Mouse (Mus musculus) forebrain, embryonic 10.5 days (tissue): ENCODE data around the gene Herpud1. TPM values are rescaled to one million over a fixed set of nuclear protein-coding genes. Genes with fewer than 3 reads are reported as not detected.
A peak's percentile ranks its signal among the peaks of the same experiment; 100 is the strongest.
"Not testable (repeated sequence)": the region's sequence is repeated elsewhere in the genome, so short reads cannot be mapped to it uniquely, and the experiment has no call there.

Experiments used
- DNase-seq: peaks from one replicate; pipeline ENCODE4 v3.0.0-alpha.2; 2017; ENCODE audit warnings: low spot score; ENCODE audit errors: extremely low spot score
- H3K27ac ChIP-seq: fragments of 300-500 bp; sonication (generic); 2 replicates; pipeline ENCODE4 v1.5.1; 2016; ENCODE audit warnings: mild to moderate bottlenecking
- H3K27me3 ChIP-seq: fragments of 300-500 bp; sonication (generic); 2 replicates; pipeline ENCODE4 v1.6.1; 2016; ENCODE audit warnings: mild to moderate bottlenecking; ENCODE audit not compliant: poor library complexity, severe bottlenecking
- H3K36me3 ChIP-seq: fragments of 300-500 bp; sonication (generic); replicated peaks from 2 replicates; pipeline ENCODE4 v1.6.1; 2016; ENCODE audit warnings: mild to moderate bottlenecking, moderate library complexity
- H3K4me1 ChIP-seq: fragments of 300-500 bp; sonication (generic); 2 replicates; pipeline ENCODE4 v1.6.1; 2016
- H3K4me3 ChIP-seq: fragments of 300-500 bp; sonication (generic); 2 replicates; pipeline ENCODE4 v1.5.1; 2016; ENCODE audit warnings: mild to moderate bottlenecking, moderate library complexity
- H3K9me3 ChIP-seq: fragments of 300-500 bp; sonication (generic); 2 replicates; pipeline ENCODE4 v1.6.1; 2016; ENCODE audit warnings: mild to moderate bottlenecking, moderate library complexity
- WGBS: fragments of 180-500 bp; shearing (Covaris S2); methylation state at CpG from one replicate; pipeline ENCODE4 v1.1.7; 2016; 5-methylcytosine and 5-hydroxymethylcytosine counted together
- polyA plus RNA-seq: library from polyadenylated mRNA; unstranded; fragments of >200 nt; fragmentation: Nextera tagmentation; extraction: Ambion mirVana; gene quantifications from 2 replicates; pipeline ENCODE4 v1.2.1, GENCODE M21; 2016

Herpud1 gene
- polyA plus RNA-seq, 1 experiment from 2014 or later = 44.9 TPM

DNA sequence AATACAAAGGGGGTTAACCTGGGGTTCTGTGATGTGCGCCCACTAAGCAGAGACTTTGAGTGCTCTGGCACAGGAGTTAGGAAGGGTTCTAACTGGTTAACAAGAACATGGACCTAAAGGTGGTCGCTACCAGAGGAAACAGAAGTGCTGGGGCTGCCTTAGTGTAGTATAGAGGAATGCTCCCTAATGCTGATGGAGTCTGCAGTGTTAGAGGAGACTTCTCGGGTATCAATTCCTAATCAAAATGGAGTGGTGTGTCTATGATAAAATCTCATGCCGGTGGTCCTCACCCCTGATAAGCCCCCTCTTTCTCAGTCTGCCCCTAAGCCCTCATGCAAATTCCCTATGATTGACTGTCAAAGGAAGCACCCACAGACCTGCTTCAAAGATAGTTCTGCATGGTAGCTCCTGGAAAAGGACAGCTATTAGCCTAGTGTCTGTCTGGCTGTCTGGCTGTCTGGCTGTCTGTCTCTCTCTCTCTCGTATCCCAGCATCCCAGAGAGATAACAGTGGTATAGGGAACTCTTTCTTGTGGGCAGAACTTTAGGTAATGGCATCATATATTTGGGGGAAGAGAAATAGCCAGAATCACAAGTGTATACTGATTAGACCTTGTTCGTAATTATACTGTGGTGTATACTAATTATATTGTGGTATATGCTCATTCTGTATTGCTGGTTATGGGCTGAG lies 9.8 kb downstream of the Herpud1 start:
- WGBS = 87% methylated on average over 6 of the region's 6 CpGs
- Histone ChIP-seq H3K36me3 (peaks cover 59% of the 10 kb centered on the region), H3K4me1 (no peaks in the 10 kb centered on the region), H3K4me3 (no peak overlapping the region), H3K27ac (no peak overlapping the region), H3K27me3 (no peaks in the 10 kb centered on the region), H3K9me3 (no peaks in the 10 kb centered on the region)
- no peak for DNase-seq

DNA sequence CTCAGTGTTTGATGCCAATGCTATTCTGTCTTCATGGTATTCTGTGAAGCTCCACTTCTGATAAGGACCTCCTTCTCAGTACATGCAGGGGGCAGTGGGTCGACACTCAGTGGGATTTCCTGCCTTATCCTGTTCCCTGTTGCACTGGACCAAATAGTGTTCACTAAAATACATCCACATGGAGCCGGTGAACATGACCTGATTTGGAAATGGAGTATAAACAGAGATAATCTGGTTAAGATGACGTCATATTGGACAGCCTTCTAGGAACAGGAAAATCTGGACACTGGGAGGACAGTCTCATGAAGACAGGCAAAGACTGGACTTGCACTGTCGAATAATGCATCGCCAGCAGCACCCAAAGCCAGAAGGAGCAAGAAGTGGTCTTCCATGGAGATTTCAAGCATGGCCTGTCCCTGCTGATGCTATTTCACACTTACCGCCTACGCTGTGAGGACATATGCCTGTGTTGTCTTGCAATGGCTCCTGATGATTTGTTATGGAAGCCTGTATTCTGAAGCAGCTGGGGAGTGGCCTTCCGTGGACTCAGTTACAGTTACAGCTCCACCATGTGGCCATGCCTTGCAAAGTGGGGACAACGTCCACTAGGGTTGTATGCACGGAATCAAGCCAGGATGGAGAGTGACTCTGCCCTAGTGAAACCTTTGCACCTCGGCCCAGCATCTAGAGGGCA lies 10.9 kb downstream of the Herpud1 start:
- Histone ChIP-seq H3K4me3 (no peak overlapping the region), H3K27me3 (no peaks in the 10 kb centered on the region), H3K36me3 (peaks cover 47% of the 10 kb centered on the region), H3K9me3 (no peaks in the 10 kb centered on the region), H3K4me1 (no peaks in the 10 kb centered on the region), H3K27ac (no peak overlapping the region)
- peak; percentile 23 for DNase-seq
- 71% methylated on average over 11 of the region's 11 CpGs for WGBS

DNA sequence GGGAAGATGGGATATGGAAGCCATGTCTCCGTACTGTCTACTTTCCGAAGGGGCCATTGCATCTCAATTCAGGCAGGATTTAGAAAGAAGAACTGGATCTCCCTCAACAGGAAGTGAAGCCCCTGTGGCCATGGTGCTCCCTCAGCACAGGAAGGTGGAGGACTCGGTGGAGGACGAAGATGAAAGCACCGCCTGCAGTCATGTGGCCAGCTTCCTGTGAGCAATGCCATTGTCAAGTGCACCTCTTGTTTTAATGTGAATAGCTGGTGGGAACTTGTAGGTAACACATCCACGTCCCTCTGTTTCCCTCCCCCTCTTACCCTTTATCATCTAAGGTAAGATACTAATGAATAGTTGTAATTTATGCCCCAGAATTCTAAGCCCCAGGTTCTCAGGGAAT lies 12.3 kb downstream of the Herpud1 start:
- H3K36me3 ChIP-seq = peaks cover 33% of the 10 kb centered on the region
- no peaks in the 10 kb centered on the region for H3K27me3 ChIP-seq
- no peak for DNase-seq
- WGBS = 88% methylated on average over 6 of the region's 6 CpGs
- no peaks in the 10 kb centered on the region for H3K9me3 ChIP-seq
- H3K4me3 ChIP-seq = no peak overlapping the region
- H3K27ac ChIP-seq = no peak overlapping the region
- H3K4me1 ChIP-seq = no peaks in the 10 kb centered on the region

DNA sequence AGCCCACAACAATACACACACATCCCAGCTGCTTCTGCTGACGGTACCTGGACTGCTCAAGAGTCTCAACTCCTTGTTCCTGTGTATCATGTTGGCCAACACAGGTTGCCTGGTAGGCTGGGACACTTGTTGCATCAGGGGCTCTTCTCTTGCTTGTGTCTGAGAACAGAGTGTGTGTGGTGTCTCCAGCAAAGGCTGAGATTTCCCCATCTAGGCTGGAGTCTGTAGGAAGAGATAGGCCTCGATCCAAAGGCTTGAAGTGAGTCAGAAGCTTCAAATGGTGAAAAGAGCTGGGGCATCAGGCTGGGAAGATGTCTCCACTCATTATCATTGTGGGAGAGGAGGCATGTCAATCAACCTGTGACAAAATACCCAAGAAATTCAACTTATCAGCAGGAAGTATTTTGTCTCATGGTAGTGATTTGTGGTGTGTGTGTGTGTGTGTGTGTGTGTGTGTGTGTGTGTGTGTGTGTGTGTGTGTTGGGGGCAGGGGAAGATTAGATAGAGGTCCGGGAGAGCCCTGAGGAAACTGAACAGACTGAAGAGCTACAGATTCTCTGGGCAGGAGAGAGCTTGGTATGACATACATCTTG lies 13.2 kb downstream of the Herpud1 start:
- Histone ChIP-seq H3K4me1 (no peaks in the 10 kb centered on the region), H3K27me3 (no peaks in the 10 kb centered on the region), H3K4me3 (no peak overlapping the region), H3K27ac (no peak overlapping the region), H3K36me3 (peaks cover 24% of the 10 kb centered on the region), H3K9me3 (no peaks in the 10 kb centered on the region)
- no peak for DNase-seq
- WGBS = 82% methylated on average over 3 of the region's 3 CpGs

DNA sequence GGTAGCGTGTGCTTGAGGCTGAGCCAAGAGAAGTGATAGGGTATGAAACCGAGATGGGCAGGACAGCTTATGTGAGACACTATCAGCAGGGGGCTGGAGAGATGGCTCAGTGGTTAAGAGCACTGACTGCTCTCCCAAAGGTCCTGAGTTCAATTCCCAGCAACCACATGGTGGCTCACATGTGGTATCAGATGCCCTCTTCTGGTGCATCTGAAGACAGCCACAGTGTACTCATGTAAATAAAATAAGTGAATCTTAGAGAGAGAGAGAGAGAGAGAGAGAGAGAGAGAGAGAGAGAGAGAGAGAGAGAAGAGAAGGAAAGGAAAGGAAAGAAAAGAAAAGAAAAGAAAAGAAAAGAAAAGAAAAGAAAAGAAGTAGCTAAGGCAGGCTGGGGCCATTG lies 13.7 kb downstream of the Herpud1 start:
- DNase-seq = not testable (repeated sequence)

DNA sequence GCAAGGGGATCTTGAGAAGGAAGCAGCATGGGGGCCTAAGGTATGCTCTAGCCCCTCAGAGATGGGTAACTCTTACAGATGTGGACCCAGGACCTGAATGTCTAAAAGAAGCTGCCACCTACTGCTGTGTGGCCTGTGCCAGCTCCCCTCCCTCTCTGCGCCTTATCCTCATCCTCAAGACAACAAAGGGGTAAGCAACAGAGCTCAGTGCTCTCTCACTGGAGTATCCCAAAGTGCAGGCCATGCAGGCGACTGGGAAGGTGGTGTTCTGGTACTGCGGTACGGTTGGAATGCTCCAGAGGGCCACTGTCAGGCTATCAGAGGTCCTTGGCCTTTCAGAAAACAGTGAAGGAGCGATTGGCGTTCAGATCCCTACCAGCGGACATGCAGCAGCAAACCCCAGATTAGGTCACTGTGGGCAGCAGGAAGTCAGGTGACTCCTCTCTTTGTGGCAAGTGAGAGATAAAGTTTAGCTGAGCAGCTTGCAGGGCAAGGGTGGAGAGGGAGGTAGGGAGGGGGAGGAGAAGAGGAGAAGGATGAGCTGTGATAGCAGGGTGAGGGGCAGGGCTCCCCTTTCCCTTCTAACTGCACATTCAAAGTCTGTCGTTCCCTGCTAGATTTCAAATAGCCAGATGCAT lies 22.3 kb downstream of the Herpud1 start:
- Histone ChIP-seq H3K36me3 (no peaks in the 10 kb centered on the region), H3K4me3 (no peak overlapping the region), H3K27me3 (no peaks in the 10 kb centered on the region), H3K4me1 (no peaks in the 10 kb centered on the region), H3K9me3 (no peaks in the 10 kb centered on the region), H3K27ac (no peak overlapping the region)
- WGBS = 60% methylated on average over 8 of the region's 8 CpGs
- no peak for DNase-seq

More for the DNA sequence above, 13.7 kb downstream of the Herpud1 start:
- not testable (repeated sequence) for H3K4me1 ChIP-seq, H3K27ac ChIP-seq, H3K9me3 ChIP-seq, H3K27me3 ChIP-seq, H3K4me3 ChIP-seq
- H3K36me3 ChIP-seq = peaks cover 19% of the 10 kb centered on the region
- 79% methylated on average over 2 of the region's 2 CpGs for WGBS

DNA sequence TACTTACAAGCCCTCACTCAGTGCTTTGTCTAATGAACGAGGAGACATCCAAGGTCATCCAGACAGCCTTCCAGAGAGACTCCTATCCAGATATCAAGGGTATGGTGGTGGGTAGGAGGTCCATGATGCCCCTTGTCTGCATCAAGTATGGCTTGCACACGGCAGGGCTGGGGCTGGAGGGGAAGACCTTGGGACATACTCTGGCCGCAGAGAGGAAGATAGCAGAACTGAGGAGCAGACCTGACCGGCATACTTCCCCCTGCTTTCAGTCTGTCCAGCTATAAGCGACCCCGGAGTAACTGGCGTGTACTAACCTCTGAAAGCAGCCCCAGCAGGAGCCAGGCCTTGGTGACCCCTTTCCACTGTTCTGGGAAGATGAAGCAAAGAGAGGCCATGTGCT lies 23.3 kb downstream of the Herpud1 start:
- H3K36me3 ChIP-seq = no peaks in the 10 kb centered on the region
- no peak for DNase-seq
- 92% methylated on average over 7 of the region's 7 CpGs for WGBS
- no peaks in the 10 kb centered on the region for H3K4me1 ChIP-seq
- no peak overlapping the region for H3K4me3 ChIP-seq
- no peaks in the 10 kb centered on the region for H3K9me3 ChIP-seq
- H3K27me3 ChIP-seq = no peaks in the 10 kb centered on the region
- no peak overlapping the region for H3K27ac ChIP-seq

DNA sequence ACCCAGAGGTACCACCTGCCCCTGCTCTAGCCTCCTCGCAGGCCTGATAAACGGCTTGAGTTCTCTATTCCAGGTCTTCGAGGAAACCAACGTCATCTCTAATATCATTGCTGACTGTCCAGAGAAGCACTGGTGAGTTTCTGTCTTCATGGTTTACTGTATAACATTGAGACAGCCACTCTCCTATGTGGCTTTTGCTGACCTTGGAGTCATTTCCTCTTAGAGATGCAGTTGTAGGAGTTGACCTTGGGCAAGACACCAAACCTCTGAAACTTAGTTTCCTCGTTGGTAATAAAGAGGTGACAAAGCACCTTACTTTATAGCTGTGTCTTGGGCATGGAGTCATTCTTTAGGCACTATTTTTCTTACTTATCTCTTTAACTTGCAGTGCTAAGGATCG lies 26.3 kb downstream of the Herpud1 start:
- 92% methylated on average over 6 of the region's 6 CpGs for WGBS
- DNase-seq = no peak
- H3K4me3 ChIP-seq = no peak overlapping the region
- H3K9me3 ChIP-seq = no peaks in the 10 kb centered on the region
- H3K27me3 ChIP-seq = no peaks in the 10 kb centered on the region
- no peaks in the 10 kb centered on the region for H3K4me1 ChIP-seq
- H3K36me3 ChIP-seq = no peaks in the 10 kb centered on the region
- no peak overlapping the region for H3K27ac ChIP-seq

DNA sequence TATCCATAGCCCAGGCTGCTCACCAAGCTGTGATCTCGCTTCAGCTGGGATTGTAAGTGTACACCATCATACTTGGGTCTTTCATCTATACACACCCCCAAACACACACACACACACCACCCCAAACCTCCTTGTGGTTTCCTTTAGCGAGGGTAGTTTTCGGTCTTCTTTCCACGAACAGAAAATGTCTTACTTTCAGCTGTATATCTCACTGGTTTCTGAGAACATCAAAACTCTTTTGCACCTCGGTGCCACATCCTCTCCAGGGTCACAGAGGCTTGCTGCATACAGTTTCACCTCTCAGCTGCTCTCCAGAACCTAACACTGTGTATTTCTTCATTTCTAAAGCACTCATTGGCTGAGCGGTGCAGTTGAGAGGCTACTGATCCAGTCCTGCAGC lies 27.3 kb downstream of the Herpud1 start:
- H3K4me1 ChIP-seq = no peaks in the 10 kb centered on the region
- no peak overlapping the region for H3K4me3 ChIP-seq
- H3K9me3 ChIP-seq = no peaks in the 10 kb centered on the region
- H3K27ac ChIP-seq = no peak overlapping the region
- no peaks in the 10 kb centered on the region for H3K36me3 ChIP-seq
- DNase-seq = no peak
- H3K27me3 ChIP-seq = no peaks in the 10 kb centered on the region
- 88% methylated on average over 6 of the region's 6 CpGs for WGBS

DNA sequence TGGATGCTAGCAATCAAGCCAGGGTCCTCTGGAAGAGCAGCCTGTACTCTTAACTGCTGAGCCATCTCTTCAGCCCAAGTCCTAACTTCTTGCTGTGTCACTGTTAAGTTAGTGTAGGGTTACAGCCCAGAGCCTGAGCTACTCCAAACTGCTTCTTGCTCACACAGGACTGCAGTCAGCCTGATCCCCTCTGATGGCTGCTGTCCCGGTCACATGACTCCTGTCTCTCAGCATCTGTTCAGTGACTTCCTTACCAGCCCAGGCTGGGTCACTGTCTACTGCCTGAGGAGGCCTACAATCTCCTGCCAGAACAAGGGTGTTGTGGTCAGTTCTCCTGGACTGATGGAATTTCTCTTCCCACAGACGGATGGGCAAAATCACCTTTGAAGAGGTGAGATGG lies 29.0 kb downstream of the Herpud1 start:
- 81% methylated on average over 2 of the region's 2 CpGs for WGBS
- Histone ChIP-seq H3K4me1 (no peaks in the 10 kb centered on the region), H3K36me3 (no peaks in the 10 kb centered on the region), H3K27ac (no peak overlapping the region), H3K27me3 (no peaks in the 10 kb centered on the region), H3K9me3 (no peaks in the 10 kb centered on the region), H3K4me3 (no peak overlapping the region)
- no peak for DNase-seq

DNA sequence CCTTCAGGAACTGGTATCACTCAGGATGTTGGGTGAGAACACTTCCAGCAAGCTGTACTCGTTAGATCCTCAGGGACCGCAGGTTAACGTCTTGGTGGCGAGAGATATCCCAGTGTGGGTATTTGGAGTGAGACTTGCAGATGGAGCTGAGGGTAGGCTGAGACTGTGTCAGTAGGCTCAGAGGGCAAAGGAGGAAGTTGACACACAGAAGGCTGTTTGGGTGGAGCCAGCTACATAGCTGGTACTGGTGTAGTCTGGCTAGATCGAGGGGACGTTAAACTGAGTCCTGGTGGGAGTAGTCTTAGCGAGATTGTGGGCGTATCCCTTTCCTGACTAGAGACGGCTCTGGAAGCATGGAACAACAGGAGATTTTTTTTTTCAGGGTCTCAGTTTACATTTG lies 31.8 kb downstream of the Herpud1 start:
- Histone ChIP-seq H3K9me3 (no peaks in the 10 kb centered on the region), H3K27me3 (no peaks in the 10 kb centered on the region), H3K4me1 (0 out of 2 replicates have a peak, but pooled peaks cover 4% of the 10 kb centered on the region), H3K4me3 (no peak overlapping the region), H3K27ac (no peak overlapping the region), H3K36me3 (no peaks in the 10 kb centered on the region)
- no peak for DNase-seq
- 86% methylated on average over 9 of the region's 9 CpGs for WGBS

DNA sequence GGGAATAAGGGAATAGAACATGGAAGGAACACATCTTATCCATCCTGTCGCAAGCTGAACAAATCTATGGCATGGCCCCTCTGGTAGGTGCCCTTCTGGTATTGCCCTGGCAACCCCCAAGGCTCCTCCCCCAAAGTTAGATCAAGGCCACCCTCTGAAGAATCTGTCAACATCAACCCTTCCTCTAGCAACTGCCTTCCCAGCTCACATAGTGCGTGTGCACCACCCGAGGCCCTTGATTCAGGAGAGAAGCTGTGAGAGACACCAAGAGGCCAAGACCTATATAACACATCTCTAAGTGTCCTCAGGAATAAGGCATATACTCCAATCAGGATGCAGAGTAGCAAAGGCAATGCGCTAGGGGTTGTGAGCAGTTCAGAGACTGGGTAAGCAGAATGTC lies 36.0 kb downstream of the Herpud1 start:
- no peaks in the 10 kb centered on the region for H3K9me3 ChIP-seq
- H3K27ac ChIP-seq = no peak overlapping the region
- H3K4me1 ChIP-seq = 0 out of 2 replicates have a peak, but pooled peaks cover 4% of the 10 kb centered on the region
- WGBS = 90% methylated on average over 4 of the region's 4 CpGs
- H3K27me3 ChIP-seq = no peaks in the 10 kb centered on the region
- no peak for DNase-seq
- H3K36me3 ChIP-seq = no peaks in the 10 kb centered on the region
- H3K4me3 ChIP-seq = no peak overlapping the region

DNA sequence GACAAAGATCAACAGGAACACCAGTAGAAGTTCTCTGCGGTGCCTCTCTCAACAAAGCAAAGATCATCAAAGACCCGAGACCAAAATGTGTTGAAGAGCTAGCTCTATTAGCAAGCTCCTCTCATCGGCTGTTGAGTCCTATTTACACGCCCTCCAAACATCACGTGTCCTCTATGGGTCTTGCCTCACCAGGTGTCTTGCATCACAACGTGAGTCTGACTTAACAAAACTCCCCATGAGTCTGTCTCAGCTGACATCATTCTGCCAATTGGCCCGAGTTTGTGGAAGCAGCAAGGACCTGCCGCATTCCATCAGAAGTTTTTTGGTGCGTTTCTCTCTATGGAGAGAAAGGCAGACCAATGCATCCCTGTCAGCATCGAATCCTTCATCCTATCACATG lies 41.7 kb downstream of the Herpud1 start:
- H3K36me3 ChIP-seq = no peaks in the 10 kb centered on the region
- H3K4me3 ChIP-seq = no peak overlapping the region
- 82% methylated on average over 10 of the region's 10 CpGs for WGBS
- peaks cover 13% of the 10 kb centered on the region for H3K27me3 ChIP-seq
- 0 out of 2 replicates have a peak, but pooled peaks cover under 1% of the 10 kb centered on the region for H3K4me1 ChIP-seq
- no peak overlapping the region for H3K27ac ChIP-seq
- H3K9me3 ChIP-seq = no peaks in the 10 kb centered on the region
- DNase-seq = no peak
